Mouse (Mus musculus) spleen, postnatal 14 days (tissue): Measurements from ENCODE around the gene Tmem114.

Experiments
- DNase-seq, 2 experiments: peaks; one replicate each; pipeline ENCODE4 v3.0.0; 2021 to 2022; ENCODE audit warnings: low spot score in 2 of 2

The Tmem114 gene

GRCm38 (mm10) chr16:8409197-8409596, 15.7 kb downstream of the Tmem114 start:
- no peak for DNase-seq

GRCm38 (mm10) chr16:8406708-8407107, 18.2 kb downstream of the Tmem114 start:
- DNase-seq: peak in 1 of 2 experiments; percentile 48

DNA sequence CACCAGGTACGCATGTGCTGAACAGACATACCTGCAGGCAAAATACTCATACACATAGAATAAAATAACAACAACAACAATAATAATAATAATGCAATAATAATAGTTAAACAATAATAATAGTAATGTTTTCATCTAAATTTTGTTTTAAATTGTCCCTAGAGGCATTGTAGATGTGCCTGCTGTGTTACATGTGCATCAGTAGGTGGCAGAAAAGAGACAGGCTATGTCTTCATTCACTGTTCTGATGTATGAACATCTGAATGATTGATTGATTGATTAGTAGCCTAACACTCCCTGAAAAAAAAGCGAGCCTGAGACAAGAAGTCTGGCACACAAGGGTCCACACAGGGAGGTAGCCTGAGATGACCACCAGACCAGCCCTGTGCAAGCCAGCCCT, 22.3 kb downstream of the Tmem114 start:
- DNase-seq: no peak

DNA sequence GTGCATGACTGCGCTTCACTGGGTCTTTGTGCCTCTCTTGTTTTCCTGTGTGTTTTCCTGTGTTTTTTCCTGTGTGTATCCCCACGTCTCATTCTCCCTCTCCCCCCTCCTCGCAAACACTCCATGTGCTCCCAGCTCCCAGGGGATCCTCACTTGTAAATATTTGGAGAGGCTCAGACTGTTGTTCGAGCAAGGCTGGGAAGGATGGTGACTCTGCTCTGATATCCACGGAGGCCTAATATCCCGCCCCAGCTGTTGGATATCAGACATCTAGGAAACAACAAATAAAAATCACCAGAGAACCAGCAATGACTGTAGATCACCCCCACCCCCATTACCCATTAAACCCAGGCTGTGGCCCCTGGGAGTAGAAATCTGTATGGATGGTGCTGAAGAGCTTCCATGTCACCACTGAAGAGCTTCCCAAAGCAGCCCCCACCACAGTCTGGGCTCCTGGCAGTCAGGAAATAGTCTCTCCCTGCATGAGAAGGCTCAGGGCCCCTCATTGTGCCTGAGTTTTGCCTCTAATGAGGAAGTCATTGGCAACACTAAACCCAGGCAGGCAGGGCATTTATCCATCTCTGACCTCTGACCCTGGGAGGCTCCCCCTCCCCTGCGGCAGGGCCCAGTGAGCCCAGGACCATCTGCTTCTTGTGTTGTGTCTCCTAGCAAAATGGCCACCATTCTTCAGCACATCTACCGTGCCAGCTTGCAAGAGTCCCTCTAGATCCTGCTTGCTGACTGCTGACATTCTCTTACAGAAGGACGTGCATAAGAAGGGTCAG, 23.6 kb downstream of the Tmem114 start:
- no peak for DNase-seq

- no peak for DNase-seq
These were observed 25.1 kb downstream of the Tmem114 start for GRCm38 (mm10) chr16:8399868-8400267.

DNA sequence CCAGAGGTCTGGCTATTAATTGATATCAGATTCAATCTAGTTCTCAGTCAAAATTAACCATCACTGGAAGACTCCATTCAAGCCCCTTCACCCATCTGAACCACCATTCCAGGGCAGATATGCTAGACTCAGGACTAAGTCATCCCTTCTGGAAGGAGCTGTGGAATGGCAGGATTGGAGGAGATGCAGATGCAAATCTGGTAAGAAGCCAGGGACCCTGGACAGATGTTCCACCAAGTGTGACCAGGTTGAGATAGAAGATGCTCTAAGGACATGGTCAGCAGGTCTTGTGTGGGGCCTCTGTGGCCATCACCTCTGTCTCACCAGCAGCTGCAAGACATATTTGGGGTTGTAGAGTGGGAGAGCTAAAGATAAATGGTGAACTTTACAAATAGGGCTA, 30.0 kb downstream of the Tmem114 start:
- DNase-seq: no peak

- no peak for DNase-seq
These were observed 36.4 kb downstream of the Tmem114 start for GRCm38 (mm10) chr16:8388491-8388890.

DNA sequence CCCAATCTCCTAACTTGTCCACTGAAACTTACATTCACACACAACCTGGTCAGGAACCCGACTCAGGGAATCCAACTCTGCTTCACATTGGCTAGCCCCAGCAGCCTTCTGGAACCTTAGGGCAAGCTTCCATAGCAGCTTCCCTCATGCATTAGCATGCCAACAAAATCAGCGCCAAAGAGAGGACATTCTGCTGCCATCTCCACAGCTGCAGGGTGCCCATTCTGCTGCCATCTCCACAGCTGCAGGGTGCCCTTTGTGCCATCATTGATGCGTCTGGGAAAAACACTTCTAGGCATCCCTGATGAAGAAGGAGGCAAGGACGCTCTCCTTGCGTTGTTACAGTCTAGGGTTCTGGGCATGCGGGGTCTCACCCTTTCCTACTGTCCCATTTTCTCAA, 38.5 kb downstream of the Tmem114 start:
- DNase-seq: no peak

- DNase-seq: no peak
These were observed 39.3 kb downstream of the Tmem114 start for GRCm38 (mm10) chr16:8385679-8386078.

- no peak for DNase-seq
These were observed 40.2 kb downstream of the Tmem114 start for GRCm38 (mm10) chr16:8384772-8385171.

DNA sequence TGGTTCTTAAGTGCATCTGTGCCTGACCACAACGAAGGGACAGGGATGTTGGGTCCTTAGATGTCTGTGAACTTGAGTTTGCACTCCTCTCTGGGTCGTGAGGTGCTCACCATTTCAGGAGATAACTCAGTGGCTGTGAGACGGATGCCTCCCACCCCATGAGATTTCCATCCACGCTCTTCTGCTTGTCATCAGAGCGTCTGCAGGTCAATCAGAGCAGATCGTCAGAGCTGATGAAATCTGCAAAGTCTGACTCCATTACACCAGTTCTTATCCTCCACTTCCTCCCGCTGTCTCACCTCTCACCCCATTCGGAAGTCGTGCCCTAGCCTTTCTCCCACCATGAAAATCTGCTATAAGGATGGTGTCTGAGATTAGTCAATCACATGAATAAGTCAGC, 41.5 kb downstream of the Tmem114 start:
- DNase-seq: no peak

GRCm38 (mm10) chr16:8363066-8363465, 61.9 kb downstream of the Tmem114 start:
- no peak for DNase-seq
